Mouse (Mus musculus): ENCODE data around the gene Cbs. TPM values are rescaled to one million over a fixed set of nuclear protein-coding genes. Genes with fewer than 3 reads are reported as not detected.

Cbs gene
- polyA plus RNA-seq, 1 experiment from 2014 or later, result 0.88 TPM

GRCm38 (mm10) chr17:31668306-31668705 lies 31.3 kb upstream of the Cbs start:
- no peak for ATAC-seq (replicated peaks; ENCODE audit: extremely low read depth, insufficient read depth, low FRiP score)
- Histone ChIP-seq H3K4me2 (ENCODE audit: low read depth, low read length) (no peak overlapping the region), H3K27ac (ENCODE audit: low read length) (no peak overlapping the region), H3K27me3 (ENCODE audit: control insufficient read depth, insufficient read depth, low read length) (no peaks in the 10 kb centered on the region), H3K4me3 (ENCODE audit: low read length) (no peak overlapping the region), H3K9ac (ENCODE audit: low read length) (no peak overlapping the region), H3K9me3 (replicated peaks; ENCODE audit: control insufficient read depth, low read length) (no peaks in the 10 kb centered on the region), H3K36me3 (ENCODE audit: control insufficient read depth, insufficient read depth) (no peaks in the 10 kb centered on the region), H3K4me1 (ENCODE audit: control insufficient read depth, insufficient read depth, low read length) (no peaks in the 10 kb centered on the region)
- WGBS, result 63% methylated on average over 8 of the region's 9 CpGs

DNA sequence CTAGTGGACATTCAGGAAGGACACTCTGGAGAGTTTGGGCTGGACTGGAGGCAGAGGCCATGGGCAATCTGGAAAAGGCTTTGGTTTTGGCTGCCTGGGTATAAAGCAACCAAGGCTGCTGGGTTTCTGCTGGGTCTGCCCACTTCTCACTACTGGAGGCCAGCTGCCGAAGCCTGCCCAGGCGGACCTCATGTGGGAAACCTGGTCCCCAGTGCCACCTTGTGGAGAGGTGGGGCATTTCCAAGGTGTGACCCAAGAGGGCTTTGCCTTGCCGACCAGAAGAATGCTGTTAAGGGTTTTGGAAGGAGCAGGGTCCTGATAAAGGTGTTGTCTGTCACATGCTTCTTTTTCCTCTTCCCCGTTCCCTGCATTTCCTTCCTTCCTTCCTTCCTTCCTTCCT lies 27.7 kb upstream of the Cbs start:
- Histone ChIP-seq H3K9me3 (replicated peaks; ENCODE audit: control insufficient read depth, low read length) (no peaks in the 10 kb centered on the region), H3K4me2 (ENCODE audit: low read depth, low read length) (no peak overlapping the region), H3K27me3 (ENCODE audit: control insufficient read depth, insufficient read depth, low read length) (no peaks in the 10 kb centered on the region; the same call in 1 of the 2 replicates), H3K27ac (ENCODE audit: low read length) (no peak overlapping the region), H3K36me3 (ENCODE audit: control insufficient read depth, insufficient read depth) (no peaks in the 10 kb centered on the region), H3K4me1 (ENCODE audit: control insufficient read depth, insufficient read depth, low read length) (no peaks in the 10 kb centered on the region), H3K9ac (ENCODE audit: low read length) (no peak overlapping the region), H3K4me3 (ENCODE audit: low read length) (no peak overlapping the region)
- WGBS, result 1% methylated on average over 4 of the region's 4 CpGs
- ATAC-seq (replicated peaks; ENCODE audit: extremely low read depth, insufficient read depth, low FRiP score), result peak; percentile 73

GRCm38 (mm10) chr17:31662855-31663254 lies 25.8 kb upstream of the Cbs start:
- H3K9me3 ChIP-seq (replicated peaks; ENCODE audit: control insufficient read depth, low read length), result no peaks in the 10 kb centered on the region
- ATAC-seq (replicated peaks; ENCODE audit: extremely low read depth, insufficient read depth, low FRiP score), result no peak
- H3K4me3 ChIP-seq (ENCODE audit: low read length), result no peak overlapping the region
- peaks cover 4% of the 10 kb centered on the region for H3K4me1 ChIP-seq (ENCODE audit: control insufficient read depth, insufficient read depth, low read length)
- H3K36me3 ChIP-seq (ENCODE audit: control insufficient read depth, insufficient read depth), result no peaks in the 10 kb centered on the region
- H3K27me3 ChIP-seq (ENCODE audit: control insufficient read depth, insufficient read depth, low read length), result no peaks in the 10 kb centered on the region; the same call in 1 of the 2 replicates
- H3K9ac ChIP-seq (ENCODE audit: low read length), result no peak overlapping the region
- H3K27ac ChIP-seq (ENCODE audit: low read length), result no peak overlapping the region
- no peak overlapping the region for H3K4me2 ChIP-seq (ENCODE audit: low read depth, low read length)

- WGBS, result 69% methylated on average over 8 of the region's 8 CpGs
- Histone ChIP-seq H3K4me2 (ENCODE audit: low read depth, low read length) (no peak overlapping the region), H3K4me3 (ENCODE audit: low read length) (no peak overlapping the region), H3K27ac (ENCODE audit: low read length) (no peak overlapping the region), H3K9ac (ENCODE audit: low read length) (no peak overlapping the region), H3K36me3 (ENCODE audit: control insufficient read depth, insufficient read depth) (no peaks in the 10 kb centered on the region), H3K4me1 (ENCODE audit: control insufficient read depth, insufficient read depth, low read length) (peaks cover 13% of the 10 kb centered on the region), H3K27me3 (ENCODE audit: control insufficient read depth, insufficient read depth, low read length) (no peaks in the 10 kb centered on the region; the same call in 1 of the 2 replicates), H3K9me3 (replicated peaks; ENCODE audit: control insufficient read depth, low read length) (no peaks in the 10 kb centered on the region)
- no peak for ATAC-seq (replicated peaks; ENCODE audit: extremely low read depth, insufficient read depth, low FRiP score)
Observed at GRCm38 (mm10) chr17:31660661-31661250, 23.7 kb upstream of the Cbs start.

- Histone ChIP-seq H3K27me3 (ENCODE audit: control insufficient read depth, insufficient read depth, low read length) (no peaks in the 10 kb centered on the region; the same call in 1 of the 2 replicates), H3K36me3 (ENCODE audit: control insufficient read depth, insufficient read depth) (peaks cover 12% of the 10 kb centered on the region), H3K9ac (ENCODE audit: low read length) (peak within 1 kb of the TSS; percentile 98), H3K9me3 (replicated peaks; ENCODE audit: control insufficient read depth, low read length) (no peaks in the 10 kb centered on the region), H3K27ac (ENCODE audit: low read length) (peak within 1 kb of the TSS; percentile 85), H3K4me1 (ENCODE audit: control insufficient read depth, insufficient read depth, low read length) (peaks cover 18% of the 10 kb centered on the region), H3K4me2 (ENCODE audit: low read depth, low read length) (peak within 1 kb of the TSS; percentile 97), H3K4me3 (ENCODE audit: low read length) (peak within 1 kb of the TSS; percentile 97)
- WGBS, result under 1% methylated on average over 77 of the region's 77 CpGs
- ATAC-seq (replicated peaks; ENCODE audit: extremely low read depth, insufficient read depth, low FRiP score), result peak; percentile 100
Observed at GRCm38 (mm10) chr17:31658468-31659185, 21.6 kb upstream of the Cbs start, which contains the start of gene U2af1. Gene U2af1 (minus strand): TSS chr17:31658892.

DNA sequence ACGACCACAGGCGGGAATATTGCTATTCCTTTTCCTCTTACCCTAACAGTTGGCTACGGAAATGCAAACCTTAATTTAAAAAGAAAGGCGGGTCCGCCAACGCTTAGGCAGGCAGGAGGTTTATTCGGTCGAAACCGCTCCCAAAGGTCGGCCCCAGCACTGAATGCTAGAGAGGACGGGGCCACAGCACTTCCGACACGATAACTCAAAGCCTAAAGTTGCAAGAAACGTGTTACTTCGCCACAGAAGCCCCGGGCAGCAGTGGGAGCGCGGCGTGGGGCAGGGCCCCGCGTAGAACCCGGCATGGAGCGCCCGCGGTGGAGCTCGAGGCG lies 21.1 kb upstream of the Cbs start:
- Histone ChIP-seq H3K4me2 (ENCODE audit: low read depth, low read length) (peak overlapping the region; percentile 95), H3K4me3 (ENCODE audit: low read length) (peak overlapping the region; percentile 97), H3K36me3 (ENCODE audit: control insufficient read depth, insufficient read depth) (peaks cover 16% of the 10 kb centered on the region), H3K4me1 (ENCODE audit: control insufficient read depth, insufficient read depth, low read length) (peaks cover 18% of the 10 kb centered on the region), H3K27ac (ENCODE audit: low read length) (peak overlapping the region; percentile 85), H3K9ac (ENCODE audit: low read length) (peak overlapping the region; percentile 98), H3K27me3 (ENCODE audit: control insufficient read depth, insufficient read depth, low read length) (no peaks in the 10 kb centered on the region; the same call in 1 of the 2 replicates), H3K9me3 (replicated peaks; ENCODE audit: control insufficient read depth, low read length) (no peaks in the 10 kb centered on the region)
- peak; percentile 4; the same call in 1 of the 2 replicates for ATAC-seq (replicated peaks; ENCODE audit: extremely low read depth, insufficient read depth, low FRiP score)
- under 1% methylated on average over 26 of the region's 27 CpGs for WGBS

- peaks cover 22% of the 10 kb centered on the region for H3K36me3 ChIP-seq (ENCODE audit: control insufficient read depth, insufficient read depth)
- H3K4me2 ChIP-seq (ENCODE audit: low read depth, low read length), result peak overlapping the region; percentile 95
- no peak for ATAC-seq (replicated peaks; ENCODE audit: extremely low read depth, insufficient read depth, low FRiP score)
- WGBS, result 47% methylated on average over 12 of the region's 12 CpGs
- H3K27me3 ChIP-seq (ENCODE audit: control insufficient read depth, insufficient read depth, low read length), result no peaks in the 10 kb centered on the region; the same call in 1 of the 2 replicates
- peaks cover 18% of the 10 kb centered on the region for H3K4me1 ChIP-seq (ENCODE audit: control insufficient read depth, insufficient read depth, low read length)
- no peaks in the 10 kb centered on the region for H3K9me3 ChIP-seq (replicated peaks; ENCODE audit: control insufficient read depth, low read length)
- H3K27ac ChIP-seq (ENCODE audit: low read length), result 0 out of 2 replicates have a peak overlapping the region, but pooled peaks have one; percentile 25
- peak overlapping the region; percentile 97 for H3K4me3 ChIP-seq (ENCODE audit: low read length)
- peak overlapping the region; percentile 98 for H3K9ac ChIP-seq (ENCODE audit: low read length)
Observed at GRCm38 (mm10) chr17:31657141-31657983, 20.3 kb upstream of the Cbs start.

GRCm38 (mm10) chr17:31656682-31657081 lies 19.6 kb upstream of the Cbs start:
- no peak overlapping the region for H3K4me3 ChIP-seq (ENCODE audit: low read length)
- H3K9me3 ChIP-seq (replicated peaks; ENCODE audit: control insufficient read depth, low read length), result no peaks in the 10 kb centered on the region
- ATAC-seq (replicated peaks; ENCODE audit: extremely low read depth, insufficient read depth, low FRiP score), result no peak
- H3K4me2 ChIP-seq (ENCODE audit: low read depth, low read length), result no peak overlapping the region
- WGBS, result 86% methylated on average over 5 of the region's 5 CpGs
- peaks cover 18% of the 10 kb centered on the region for H3K4me1 ChIP-seq (ENCODE audit: control insufficient read depth, insufficient read depth, low read length)
- H3K27me3 ChIP-seq (ENCODE audit: control insufficient read depth, insufficient read depth, low read length), result no peaks in the 10 kb centered on the region
- no peak overlapping the region for H3K9ac ChIP-seq (ENCODE audit: low read length)
- no peak overlapping the region for H3K27ac ChIP-seq (ENCODE audit: low read length)
- peaks cover 29% of the 10 kb centered on the region for H3K36me3 ChIP-seq (ENCODE audit: control insufficient read depth, insufficient read depth)

Measured in heart, embryonic 16.5 days (tissue).